Mouse (Mus musculus) MEL (cell line): Measurements from ENCODE around the gene Snx17. TPM values are rescaled to one million over a fixed set of nuclear protein-coding genes. Genes with fewer than 3 reads are reported as not detected.
A peak's percentile ranks its signal among the peaks of the same experiment; 100 is the strongest.

Source experiments
- DNase-seq: peaks from one replicate; pipeline ENCODE4 v3.0.0; 2011; ENCODE audit warnings: low read depth, low spot score
- H3K27ac ChIP-seq: 2 replicates; pipeline ENCODE4 v1.5.1; 2012; ENCODE audit warnings: low read depth, mild to moderate bottlenecking, control low read depth, low read length, moderate library complexity; ENCODE audit not compliant: control insufficient read depth
- H3K27me3 ChIP-seq, 2 experiments: fragments of 150-350 bp in 1 of 2; sonication (generic) in 1 of 2; 2 replicates each; pipeline ENCODE4 v1.6.1; 2012; ENCODE audit warnings: low read length in 2 of 2, mild to moderate bottlenecking in 2 of 2, improper control_type of control experiment in 1 of 2, moderate library complexity in 1 of 2; ENCODE audit not compliant: insufficient read depth in 2 of 2, control insufficient read depth in 1 of 2
- H3K36me3 ChIP-seq, 2 experiments: 2 replicates each; pipeline ENCODE4 v1.6.1; 2012 to 2014; ENCODE audit warnings: low read length in 2 of 2, improper control_type of control experiment in 1 of 2, inconsistent platforms in 1 of 2, mild to moderate bottlenecking in 1 of 2; ENCODE audit not compliant: insufficient read depth in 2 of 2, control insufficient read depth in 1 of 2
- H3K4me1 ChIP-seq, 2 experiments: fragments of 150-350 bp in 1 of 2; sonication (generic) in 1 of 2; 2 replicates each; pipeline ENCODE4 v1.6.1; 2012; ENCODE audit warnings: low read length in 2 of 2, improper control_type of control experiment in 1 of 2, mild to moderate bottlenecking in 1 of 2; ENCODE audit not compliant: insufficient read depth in 2 of 2, control insufficient read depth in 1 of 2
- H3K4me3 ChIP-seq, 2 experiments: fragments of 150-350 bp in 1 of 2; sonication (generic) in 1 of 2; 2 replicates each; pipeline ENCODE4 v1.5.1; 2012; ENCODE audit warnings: low read depth in 2 of 2, low read length in 2 of 2, mild to moderate bottlenecking in 2 of 2, moderate library complexity in 2 of 2, control low read depth in 1 of 2, improper control_type of control experiment in 1 of 2; ENCODE audit not compliant: control insufficient read depth in 1 of 2, insufficient read depth in 1 of 2
- H3K79me2 ChIP-seq: 2 replicates; pipeline ENCODE4 v1.6.1; 2012; ENCODE audit warnings: mild to moderate bottlenecking, low read length, moderate library complexity; ENCODE audit not compliant: control insufficient read depth, poor library complexity, insufficient read depth
- H3K9ac ChIP-seq: 2 replicates; pipeline ENCODE4 v1.6.1; 2012; ENCODE audit warnings: low read depth, mild to moderate bottlenecking, control low read depth, low read length, moderate library complexity; ENCODE audit not compliant: control insufficient read depth, poor library complexity, severe bottlenecking
- H3K9me3 ChIP-seq: fragments of 150-350 bp; sonication (generic); replicated peaks from 2 replicates; pipeline ENCODE4 v1.6.1; 2012; ENCODE audit warnings: mild to moderate bottlenecking, low read length, improper control_type of control experiment, moderate library complexity; ENCODE audit not compliant: insufficient read depth
- BHLHE40 ChIP-seq: IDR thresholded peaks from 2 replicates; pipeline ENCODE4 v1.6.1; 2012; ENCODE audit warnings: low read depth, mild to moderate bottlenecking, inconsistent platforms, low read length, improper control_type of control experiment, borderline replicate concordance
- CHD1 ChIP-seq: IDR thresholded peaks from 2 replicates; pipeline ENCODE4 v1.6.1; 2012; ENCODE audit warnings: low read depth, mild to moderate bottlenecking, inconsistent platforms, low read length, improper control_type of control experiment
- E2F4 ChIP-seq: IDR thresholded peaks from 2 replicates; pipeline ENCODE4 v1.6.1; 2011; ENCODE audit warnings: low read depth, low read length, improper control_type of control experiment, borderline replicate concordance
- ELF1 ChIP-seq: IDR thresholded peaks from 2 replicates; pipeline ENCODE4 v1.6.1; 2014; ENCODE audit warnings: low read depth, mild to moderate bottlenecking, inconsistent platforms, low read length, improper control_type of control experiment, moderate library complexity
- EP300 ChIP-seq, 2 experiments: IDR thresholded peaks; 2 replicates each; pipeline ENCODE4 v1.6.1; 2011; ENCODE audit warnings: improper control_type of control experiment in 2 of 2, low read length in 2 of 2, low read depth in 1 of 2, mild to moderate bottlenecking in 1 of 2
- ETS1 ChIP-seq: IDR thresholded peaks from 2 replicates; pipeline ENCODE4 v1.6.1; 2012; ENCODE audit warnings: low read depth, mild to moderate bottlenecking, inconsistent platforms, low read length, improper control_type of control experiment, moderate library complexity
- HCFC1 ChIP-seq: IDR thresholded peaks from 2 replicates; pipeline ENCODE4 v1.6.1; 2012; ENCODE audit warnings: low read depth, mild to moderate bottlenecking, inconsistent platforms, low read length, improper control_type of control experiment, moderate library complexity
- JUND ChIP-seq: IDR thresholded peaks from 2 replicates; pipeline ENCODE4 v1.6.1; 2011; ENCODE audit warnings: low read depth, mild to moderate bottlenecking, improper control_type of control experiment, low read length
- KAT2A ChIP-seq: conservative IDR thresholded peaks from 2 replicates; pipeline ENCODE4 v1.6.1; 2012; ENCODE audit warnings: low read depth, low read length, improper control_type of control experiment, inconsistent platforms
- MAX ChIP-seq: IDR thresholded peaks from 2 replicates; pipeline ENCODE4 v1.6.1; 2011; ENCODE audit warnings: low read length, improper control_type of control experiment
- MAZ ChIP-seq: IDR thresholded peaks from 2 replicates; pipeline ENCODE4 v1.6.1; 2012; ENCODE audit warnings: low read depth, mild to moderate bottlenecking, inconsistent platforms, low read length, improper control_type of control experiment
- MEF2A ChIP-seq: IDR thresholded peaks from 2 replicates; pipeline ENCODE4 v1.6.1; 2014; ENCODE audit warnings: low read depth, mild to moderate bottlenecking, inconsistent platforms, low read length, improper control_type of control experiment; ENCODE audit not compliant: poor library complexity, insufficient replicate concordance, severe bottlenecking; ENCODE audit errors: extremely low read depth
- MXI1 ChIP-seq: IDR thresholded peaks from 2 replicates; pipeline ENCODE4 v1.6.1; 2011; ENCODE audit warnings: mild to moderate bottlenecking, low read depth, low read length, improper control_type of control experiment
- MYC ChIP-seq: IDR thresholded peaks from 2 replicates; pipeline ENCODE4 v1.6.1; 2011; ENCODE audit warnings: low read depth, mild to moderate bottlenecking, low read length, improper control_type of control experiment, moderate library complexity
- NELFE ChIP-seq: IDR thresholded peaks from 2 replicates; pipeline ENCODE4 v1.6.1; 2011; ENCODE audit warnings: low read depth, low read length, improper control_type of control experiment
- NRF1 ChIP-seq: IDR thresholded peaks from 2 replicates; pipeline ENCODE4 v1.6.1; 2014; ENCODE audit warnings: low read depth, mild to moderate bottlenecking, inconsistent platforms, low read length, improper control_type of control experiment, moderate library complexity; ENCODE audit not compliant: poor library complexity, insufficient read depth, severe bottlenecking
- POLR2A ChIP-seq, 2 experiments: IDR thresholded peaks; 2 replicates each; pipeline ENCODE4 v1.6.1; 2011 to 2012; ENCODE audit warnings: low read length in 2 of 2, mild to moderate bottlenecking in 2 of 2, control low read depth in 1 of 2, improper control_type of control experiment in 1 of 2, low read depth in 1 of 2, moderate library complexity in 1 of 2; ENCODE audit not compliant: control insufficient read depth in 1 of 2, insufficient read depth in 1 of 2, poor library complexity in 1 of 2
- POLR2AphosphoS2 ChIP-seq: IDR thresholded peaks from 2 replicates; pipeline ENCODE4 v1.6.1; 2011; ENCODE audit warnings: low read length, improper control_type of control experiment
- POLR2AphosphoS5 ChIP-seq: IDR thresholded peaks from 2 replicates; pipeline ENCODE4 v1.6.1; 2012; ENCODE audit warnings: low read depth, borderline replicate concordance, mild to moderate bottlenecking, inconsistent platforms, low read length, moderate library complexity, mixed read lengths
- RAD21 ChIP-seq: IDR thresholded peaks from 2 replicates; pipeline ENCODE4 v1.6.1; 2011; ENCODE audit warnings: mild to moderate bottlenecking, low read depth, low read length, improper control_type of control experiment
- RCOR1 ChIP-seq: IDR thresholded peaks from 2 replicates; pipeline ENCODE4 v1.6.1; 2012; ENCODE audit warnings: low read depth, mild to moderate bottlenecking, inconsistent platforms, low read length, improper control_type of control experiment
- SIN3A ChIP-seq: IDR thresholded peaks from 2 replicates; pipeline ENCODE4 v1.6.1; 2012; ENCODE audit warnings: low read length, improper control_type of control experiment, inconsistent platforms
- SMC3 ChIP-seq: IDR thresholded peaks from 2 replicates; pipeline ENCODE4 v1.6.1; 2011; ENCODE audit warnings: low read depth, low read length, improper control_type of control experiment
- TBP ChIP-seq: IDR thresholded peaks from 2 replicates; pipeline ENCODE4 v1.8.0; 2011; ENCODE audit warnings: low read depth, low read length, improper control_type of control experiment
- TCF12 ChIP-seq: IDR thresholded peaks from 2 replicates; pipeline ENCODE4 v1.6.1; 2014; ENCODE audit warnings: low read depth, mild to moderate bottlenecking, inconsistent platforms, low read length, improper control_type of control experiment, moderate library complexity
- UBTF ChIP-seq: IDR thresholded peaks from 2 replicates; pipeline ENCODE4 v1.6.1; 2012; ENCODE audit warnings: low read depth, mild to moderate bottlenecking, inconsistent platforms, low read length, improper control_type of control experiment, moderate library complexity, borderline replicate concordance; ENCODE audit not compliant: insufficient read depth
- USF1 ChIP-seq: IDR thresholded peaks from 2 replicates; pipeline ENCODE4 v1.6.1; 2014; ENCODE audit warnings: low read depth, mild to moderate bottlenecking, inconsistent platforms, low read length, improper control_type of control experiment, moderate library complexity
- USF2 ChIP-seq, 2 experiments: IDR thresholded peaks; 2 replicates each; pipeline ENCODE4 v1.6.1; 2011 to 2012; ENCODE audit warnings: improper control_type of control experiment in 2 of 2, low read length in 2 of 2, borderline replicate concordance in 1 of 2, inconsistent platforms in 1 of 2, low read depth in 1 of 2, mild to moderate bottlenecking in 1 of 2; ENCODE audit not compliant: insufficient read depth in 1 of 2
- ZKSCAN1 ChIP-seq: IDR thresholded peaks from 2 replicates; pipeline ENCODE4 v1.6.1; 2012; ENCODE audit warnings: low read depth, mild to moderate bottlenecking, inconsistent platforms, low read length, improper control_type of control experiment, moderate library complexity
- ZMIZ1 ChIP-seq: IDR thresholded peaks from 2 replicates; pipeline ENCODE4 v1.6.1; 2012; ENCODE audit warnings: low read depth, mild to moderate bottlenecking, inconsistent platforms, low read length, improper control_type of control experiment, moderate library complexity
- ZNF384 ChIP-seq: IDR thresholded peaks from 2 replicates; pipeline ENCODE4 v1.6.1; 2012; ENCODE audit warnings: low read depth, mild to moderate bottlenecking, inconsistent platforms, low read length, improper control_type of control experiment
- polyA plus RNA-seq, 2 experiments: library from polyadenylated mRNA; stranded (reverse) in 1 of 2; unstranded in 1 of 2; fragments of >175 nt in 1 of 2; fragments of >200 nt in 1 of 2; gene quantifications; 2 replicates each; pipeline versions ENCODE4 v1.2.1 to v1.2.4; 2012; ENCODE audit warnings: low replicate concordance in 2 of 2, low read depth in 1 of 2; ENCODE audit not compliant: insufficient read length in 2 of 2, insufficient read depth in 1 of 2, missing spikeins in 1 of 2
- total RNA-seq: library from RNA; depleted of rRNA; stranded (reverse); fragments of 300-350 nt; gene quantifications from 2 replicates; pipeline ENCODE4 v1.2.3, GENCODE M21; 2012

Gene Snx17
- total and polyA plus RNA-seq, 3 experiments, result 85.1 to 85.6 TPM; not detected in 1

DNA sequence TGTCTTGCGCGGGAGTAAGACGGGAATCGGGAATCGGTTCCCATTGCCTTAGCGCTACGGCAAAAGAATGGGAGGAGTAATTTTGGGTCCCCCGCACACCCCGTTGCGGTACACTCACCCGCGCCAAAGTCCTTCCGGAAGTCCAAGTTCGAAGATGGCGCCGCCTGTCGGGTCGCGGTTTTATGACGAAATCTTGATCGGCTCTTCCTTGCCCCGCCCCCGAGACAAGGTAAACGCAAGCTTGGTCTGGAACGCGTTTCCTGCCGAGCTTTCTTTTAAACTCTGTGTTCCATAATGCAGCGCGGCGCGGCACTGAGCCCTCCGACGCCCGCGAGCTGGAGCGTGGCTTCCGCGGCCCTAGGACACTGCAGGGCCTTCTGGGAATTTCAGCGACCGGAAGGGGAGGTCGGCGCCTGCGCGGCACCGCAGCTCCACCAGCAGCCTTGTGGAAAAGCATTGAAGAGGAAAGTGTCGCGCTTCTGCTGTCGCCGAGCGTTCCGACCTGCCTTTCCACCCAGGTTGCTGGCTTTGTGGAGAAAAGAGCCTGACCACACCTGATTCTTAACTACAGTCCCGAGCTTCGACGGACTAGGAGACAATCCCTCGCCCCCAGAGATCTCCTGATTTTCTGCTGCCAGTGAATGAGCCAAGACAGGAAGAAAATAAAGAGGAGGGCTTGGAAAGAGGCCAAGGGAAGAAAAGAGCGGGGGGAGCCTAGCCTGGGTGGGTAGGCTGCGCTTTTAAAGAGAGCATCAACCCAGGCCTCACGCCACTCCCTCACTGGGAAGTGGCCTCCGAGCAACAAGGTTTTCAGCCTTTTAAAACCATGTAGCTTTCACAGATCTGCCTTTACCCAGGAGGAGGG is 13.0 kb upstream of the Snx17 start, which contains the start of the genes Gm29609 and Gtf3c2:
Gene Gm29609, minus strand, starts transcription at position 146 of the 865 bp plus-strand sequence.
Gene Gtf3c2, minus strand, starts transcription at position 379 of the 865 bp plus-strand sequence.
- TF ChIP-seq MAZ (peak; percentile 87), E2F4 (peak; percentile 90), ZKSCAN1 (no peak), POLR2A (IDR thresholded peaks at IDR 0.05; ENCODE audit: control insufficient read depth in 1 of 2, insufficient read depth in 1 of 2, low read depth in 1 of 2, low read length in 2 of 2, poor library complexity in 1 of 2) (peak; percentile 72 to 99), RAD21 (no peak), ZNF384 (no peak), MXI1 (peak; percentile 94), POLR2AphosphoS5 (peak; percentile 76; the same call in 1 of the 2 replicates), MYC (peak; percentile 75), KAT2A (peak; percentile 80), USF1 (peak; percentile 19; the same call in 1 of the 2 replicates), MAX (peak; percentile 83), JUND (0 out of 2 replicates have a peak, but pooled peaks have one; percentile 7), NRF1 (peak; percentile 84), USF2 (IDR thresholded peaks at IDR 0.05; ENCODE audit: borderline replicate concordance in 1 of 2, insufficient read depth in 1 of 2, low read depth in 1 of 2, low read length in 2 of 2) (no peak), HCFC1 (peak; percentile 91), SMC3 (no peak), UBTF (0 out of 2 replicates have a peak, but pooled peaks have one; percentile 60), ELF1 (peak; percentile 89), RCOR1 (peak; percentile 40; the same call in 1 of the 2 replicates), SIN3A (peak; percentile 91), TBP (peak; percentile 88), MEF2A (0 out of 2 replicates have a peak, but pooled peaks have one; percentile 5), TCF12 (peak; percentile 37), ETS1 (peak; percentile 73), ZMIZ1 (peak; percentile 88), CHD1 (peak; percentile 65; the same call in 1 of the 2 replicates), EP300 (IDR thresholded peaks at IDR 0.05; ENCODE audit: low read depth in 1 of 2, low read length in 2 of 2) (peak; percentile 21 to 27; a peak in 1 of 4 replicates), BHLHE40 (no peak), NELFE (peak; percentile 97), POLR2AphosphoS2 (peak; percentile 96)
- TF ChIP-seq, all 39 proteins: peak for 25
- peak within 1 kb of the TSS; percentile 96 for H3K27ac ChIP-seq
- peak within 1 kb of the TSS; percentile 83 for H3K9ac ChIP-seq
- no peaks in the 10 kb centered on the region for H3K27me3 ChIP-seq
- peaks cover 18 to 19% of the 10 kb centered on the region in 2 experiments for H3K4me1 ChIP-seq
- peak within 1 kb of the TSS; percentile 67 to 85 for H3K4me3 ChIP-seq
- peak; percentile 99 for DNase-seq
- H3K36me3 ChIP-seq, result peaks cover 7 to 33% of the 10 kb centered on the region in 2 experiments
- peaks cover 41% of the 10 kb centered on the region for H3K79me2 ChIP-seq
- no peaks in the 10 kb centered on the region for H3K9me3 ChIP-seq
